Mouse (Mus musculus) spleen, postnatal 36 days (tissue): Measurements from ENCODE around the gene Runx1.
A peak's percentile ranks its signal among the peaks of the same experiment; 100 is the strongest.

Experiments used
- DNase-seq, 2 experiments: peaks; one replicate each; pipeline ENCODE4 v3.0.0; 2022; ENCODE audit warnings: low spot score in 2 of 2, mixed read lengths in 1 of 2

Runx1 gene

DNA sequence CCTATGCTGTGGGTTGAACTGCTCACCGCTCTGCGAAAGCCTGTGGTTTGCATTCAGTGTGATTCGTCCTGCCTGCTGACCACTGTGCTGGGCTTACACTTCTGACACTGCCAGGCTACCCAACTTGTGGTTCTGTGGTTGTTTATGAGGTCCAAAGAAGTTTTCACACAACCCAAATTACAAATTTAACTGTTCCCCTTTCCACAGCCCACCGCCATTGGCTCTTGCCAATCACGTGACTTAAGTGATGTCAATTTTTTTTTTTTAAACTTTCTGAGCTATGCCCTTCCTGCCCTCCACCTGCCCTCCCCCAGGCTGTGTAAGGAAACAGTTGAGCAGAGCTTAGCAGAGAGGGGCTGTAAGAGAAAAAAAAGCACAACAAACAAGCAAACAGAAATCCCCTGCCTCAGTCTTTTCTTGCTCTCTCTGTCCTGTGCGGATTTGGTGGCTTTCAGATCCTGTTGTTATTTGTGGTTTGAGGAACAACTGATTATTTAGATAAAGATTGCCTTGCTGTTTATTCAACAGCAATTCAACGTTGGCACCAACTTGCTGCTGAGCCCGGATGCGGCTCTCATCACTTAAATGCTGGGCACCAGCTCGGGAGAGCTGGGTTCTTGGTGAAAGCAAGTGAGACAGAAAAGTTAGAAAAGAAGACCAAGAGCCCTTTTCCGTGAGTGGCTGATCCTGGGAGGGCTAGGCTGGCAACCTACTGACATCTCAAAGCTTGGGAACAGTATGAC is at the start of gene Runx1:
Runx1 (minus strand) TSS at position 242 of the 743 bp plus-strand sequence.
- DNase-seq = peak; percentile 90 to 93

DNA sequence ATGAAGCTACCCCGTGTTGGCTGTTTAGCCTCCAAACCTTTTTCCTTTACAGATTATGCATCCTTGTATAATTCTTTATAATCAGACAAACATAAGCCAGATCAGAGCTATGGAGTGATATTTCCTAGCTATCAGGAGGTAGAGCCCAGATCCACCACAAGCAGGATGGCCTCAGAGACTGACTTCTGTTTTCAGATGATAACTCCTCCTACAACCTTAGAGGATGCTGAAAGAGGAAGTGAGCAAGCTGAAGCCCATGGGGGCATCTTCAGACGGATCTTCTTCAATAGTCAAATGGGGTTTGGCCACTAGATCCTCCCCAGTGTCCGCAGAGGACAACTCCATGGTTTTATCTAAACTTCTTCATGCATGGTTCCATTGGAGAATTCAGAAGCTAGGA is 48.1 kb upstream of the Runx1 start:
- peak; percentile 44 to 60 for DNase-seq

DNA sequence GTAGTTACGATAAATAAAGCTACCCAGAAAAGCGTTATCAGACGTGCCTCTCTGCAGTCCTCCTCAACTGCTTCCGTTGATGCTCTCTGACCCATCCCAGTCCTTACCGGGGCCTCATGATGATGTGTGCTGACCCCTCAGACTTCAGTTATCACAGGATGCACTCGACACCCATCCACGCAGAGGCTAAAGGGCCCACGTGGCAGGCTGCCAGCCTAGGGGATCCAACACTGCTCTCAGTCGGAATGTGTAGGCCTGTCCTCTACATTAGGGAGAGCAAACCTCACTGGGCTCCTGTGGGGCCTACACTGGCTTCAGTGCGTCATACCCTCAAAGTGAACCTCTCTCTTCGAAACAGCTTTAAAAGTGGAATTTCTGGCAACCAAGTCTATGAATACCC is 45.8 kb upstream of the Runx1 start:
- no peak for DNase-seq

DNA sequence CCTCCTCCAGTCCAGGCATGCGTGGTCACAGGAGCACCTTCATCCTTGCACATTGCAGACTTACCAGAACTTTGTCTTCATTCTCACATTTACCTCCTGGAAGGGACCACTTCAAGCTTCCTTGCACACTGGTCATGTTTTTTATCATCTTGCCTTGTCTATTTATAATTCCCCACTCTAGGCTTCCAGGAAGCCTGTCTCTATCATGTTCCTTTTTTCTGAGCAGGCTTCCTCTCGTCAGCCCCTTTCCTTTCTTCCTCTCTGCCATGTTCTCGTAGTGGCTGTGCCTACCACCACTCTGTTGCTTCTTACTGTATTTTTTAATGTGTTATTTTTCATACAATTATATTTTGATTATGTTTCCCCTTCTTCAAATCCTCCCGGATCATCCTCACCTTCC is 42.6 kb upstream of the Runx1 start:
- DNase-seq = no peak

DNA sequence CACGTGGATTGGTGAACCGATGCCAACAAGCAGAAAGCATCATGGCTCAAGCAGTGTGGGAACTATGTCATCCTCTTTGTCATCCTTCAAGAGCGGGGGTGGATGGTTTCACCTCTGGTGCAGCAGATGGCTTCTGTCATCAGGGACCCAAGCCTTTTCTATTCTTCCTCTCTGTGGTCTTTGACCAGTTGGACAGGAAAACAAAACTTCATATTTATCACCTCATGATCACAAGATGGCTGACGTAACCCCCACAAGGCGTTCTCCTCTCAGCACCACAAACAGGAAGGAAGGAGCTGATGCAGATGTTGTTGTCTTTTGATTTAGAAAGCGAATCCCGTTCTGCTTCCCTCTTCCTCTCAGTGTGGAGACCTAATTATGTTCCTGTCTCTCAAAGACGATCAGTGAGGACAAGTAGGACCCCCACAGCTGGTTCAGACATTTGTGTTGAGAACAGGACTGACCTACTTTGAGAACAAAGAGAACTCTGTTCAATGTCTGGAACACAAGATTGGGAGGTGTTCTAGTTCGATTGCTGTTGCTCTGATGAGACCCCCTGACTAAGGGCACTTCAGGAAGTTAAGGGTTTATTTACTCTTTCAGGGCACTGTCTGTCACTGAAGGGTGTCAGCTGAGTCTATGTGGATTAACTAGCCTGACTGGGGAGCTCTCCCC is 41.4 kb upstream of the Runx1 start:
- peak in 1 of 2 experiments; percentile 30 for DNase-seq

DNA sequence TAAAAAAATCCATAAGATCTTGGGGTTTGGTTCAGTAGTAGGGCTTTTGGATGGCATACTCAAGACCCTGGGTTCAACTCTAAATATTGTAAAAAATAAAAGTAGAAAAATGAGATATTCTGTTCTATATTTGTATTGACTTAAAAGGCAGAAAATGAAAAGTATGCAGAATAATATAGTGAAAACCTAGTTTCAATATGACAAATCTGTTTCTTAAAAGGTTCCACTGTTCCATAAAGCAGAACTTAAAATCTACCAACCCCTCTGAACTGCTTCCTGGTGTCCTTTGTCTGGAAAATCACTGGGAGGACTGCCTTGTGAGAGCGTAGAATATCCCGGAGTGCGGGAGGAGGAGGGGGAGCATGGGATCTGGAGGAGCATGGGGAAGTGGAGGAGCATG is 39.4 kb upstream of the Runx1 start:
- DNase-seq = no peak

DNA sequence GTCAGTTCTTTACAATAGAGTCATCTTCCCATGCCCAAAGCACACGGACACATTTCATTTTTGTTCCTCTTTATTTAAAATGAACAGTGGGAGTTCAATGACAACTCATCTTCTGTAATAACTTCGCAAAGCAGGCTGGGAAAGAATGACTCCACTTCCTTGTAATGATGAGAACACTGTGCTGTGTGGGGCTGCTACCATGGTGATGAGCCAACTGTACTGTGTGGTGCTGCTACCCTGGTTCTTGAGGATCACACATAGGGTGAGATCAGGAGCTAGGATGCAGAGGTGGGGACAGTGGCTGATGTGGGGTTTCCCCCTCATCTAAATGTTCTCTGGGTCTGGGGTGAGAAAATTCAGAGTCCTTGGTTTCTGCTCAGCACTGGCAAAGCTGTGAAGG is 38.2 kb upstream of the Runx1 start:
- no peak for DNase-seq

DNA sequence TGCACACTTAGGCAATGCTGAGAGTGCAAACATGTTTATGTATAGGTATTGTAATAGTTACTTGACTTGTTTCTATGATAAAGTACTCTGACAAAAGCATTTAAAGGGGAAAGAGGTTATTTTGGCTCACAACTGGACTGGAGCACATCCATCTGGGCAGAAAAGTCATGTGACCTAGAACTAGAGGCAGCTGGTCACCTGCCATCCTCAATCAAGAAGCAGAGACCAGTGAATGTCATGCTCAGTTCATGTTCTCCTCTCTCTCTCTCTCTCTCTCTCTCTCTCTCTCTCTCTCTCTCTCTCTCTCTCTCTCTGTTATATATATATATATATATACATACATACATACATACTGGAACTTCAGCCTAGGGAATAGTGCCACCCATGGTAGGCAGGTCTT is 37.2 kb upstream of the Runx1 start:
- no peak for DNase-seq

DNA sequence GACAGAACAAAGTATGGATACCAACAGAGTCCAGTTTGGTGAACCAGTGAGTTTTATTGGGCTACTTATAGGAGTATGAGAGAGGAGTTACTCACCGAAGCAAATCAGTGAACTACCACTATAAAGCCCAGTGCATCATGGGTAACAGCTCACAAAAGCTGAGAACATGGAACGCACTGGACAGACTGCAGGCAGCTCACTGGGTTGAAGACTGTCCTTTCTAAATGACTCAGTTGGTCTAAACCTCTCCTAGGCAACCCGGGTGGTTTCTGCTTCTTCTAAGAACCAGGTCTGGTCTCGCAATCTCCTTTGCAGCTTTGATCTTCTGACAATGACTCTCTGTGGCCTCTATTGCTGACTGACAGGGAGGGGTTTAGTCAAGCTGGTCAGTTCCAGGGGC is 36.5 kb upstream of the Runx1 start:
- DNase-seq = no peak

DNA sequence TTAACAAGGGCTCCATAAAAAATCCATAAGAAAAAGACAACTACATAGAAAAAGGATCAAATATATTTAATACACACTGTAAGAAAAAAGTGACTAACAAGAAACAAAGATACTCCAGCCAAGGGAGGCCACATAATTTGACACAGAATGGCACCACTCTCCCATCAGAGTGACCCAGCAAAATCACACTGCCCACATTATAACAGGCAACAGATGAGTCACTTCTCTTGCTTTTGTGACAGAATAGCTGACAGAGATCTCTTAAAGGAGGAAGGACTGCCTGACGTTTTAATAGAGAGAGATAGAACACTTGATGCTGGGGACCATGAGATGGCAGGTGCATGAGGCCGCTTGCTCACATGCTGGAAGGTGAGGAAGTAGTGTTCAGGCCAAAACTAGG is 35.6 kb upstream of the Runx1 start:
- DNase-seq = no peak

DNA sequence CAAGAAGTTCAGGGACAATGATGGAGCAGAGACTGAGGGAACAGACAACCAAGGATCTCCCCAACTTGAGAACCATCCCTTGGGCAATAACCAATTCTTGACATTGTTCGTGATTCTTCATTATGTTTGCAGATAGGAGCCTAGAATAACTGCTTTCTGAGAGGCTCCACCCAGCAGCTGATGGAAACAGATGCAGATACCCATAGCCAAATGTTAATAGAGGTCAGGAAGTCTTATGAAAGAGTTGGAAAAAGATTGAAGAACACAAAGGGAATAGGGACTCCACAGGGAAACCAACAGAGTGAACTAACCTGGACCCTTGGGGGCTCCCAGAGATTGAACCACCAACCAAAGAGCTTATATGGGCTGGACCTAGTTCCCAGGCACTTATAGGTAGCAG is 34.7 kb upstream of the Runx1 start:
- no peak for DNase-seq

DNA sequence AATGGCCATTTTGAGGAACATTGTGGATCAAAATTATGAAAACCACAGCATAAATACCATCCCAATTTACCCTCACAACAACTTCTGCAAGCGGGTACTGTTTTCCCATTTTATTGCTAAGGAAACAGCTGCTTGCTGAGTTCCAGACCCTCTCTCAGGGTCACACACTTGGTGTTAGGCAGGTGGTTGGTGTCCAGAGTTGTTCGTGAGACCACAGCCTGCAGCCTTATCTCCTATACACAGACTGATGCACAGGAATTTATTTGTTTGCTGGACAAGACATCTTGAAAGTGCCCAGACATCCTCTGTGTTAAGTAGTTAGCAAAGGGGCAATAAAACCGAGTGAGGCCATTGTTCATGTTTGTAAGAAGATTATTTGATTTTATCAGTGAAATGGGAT is 30.8 kb upstream of the Runx1 start:
- no peak for DNase-seq

DNA sequence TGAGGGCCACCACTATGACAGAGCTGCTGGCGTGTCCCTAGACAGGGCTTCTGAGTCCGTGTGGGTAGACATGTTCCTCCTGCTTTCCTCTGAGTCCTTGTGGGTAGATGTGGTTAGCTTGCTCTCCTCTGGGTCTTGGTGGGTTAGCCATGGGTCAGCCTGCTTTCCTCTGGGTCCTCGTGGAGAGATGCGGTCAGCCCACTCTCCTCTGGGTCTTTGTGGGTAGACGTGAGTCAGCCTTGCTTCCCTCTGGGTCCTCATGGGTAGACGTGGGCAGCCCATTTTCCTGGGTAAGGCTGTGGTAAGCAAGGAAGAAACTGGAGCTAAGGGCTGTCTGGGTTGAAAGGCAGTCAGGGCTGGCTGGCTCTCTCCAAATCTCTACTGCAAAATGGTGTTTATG is 26.3 kb upstream of the Runx1 start:
- no peak for DNase-seq

DNA sequence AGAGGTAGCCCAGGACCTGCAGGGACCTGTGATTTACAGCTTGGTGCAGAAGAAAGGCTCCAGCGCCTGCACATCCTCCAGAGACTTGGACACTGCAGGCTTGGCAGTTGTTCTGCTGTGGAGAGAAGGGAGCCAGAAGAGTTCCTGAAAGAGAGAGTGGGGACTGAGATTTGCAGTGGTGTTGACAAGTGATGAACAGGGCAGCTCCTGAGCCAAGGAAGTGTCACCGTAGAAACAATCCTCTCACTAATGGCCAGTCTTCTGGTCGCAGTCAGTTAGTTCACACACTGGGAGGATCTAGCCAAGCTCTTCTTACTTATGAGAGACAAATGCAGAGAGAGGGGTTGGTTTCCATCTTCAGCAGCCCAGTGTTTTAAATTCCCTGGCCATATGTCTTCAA is 24.5 kb upstream of the Runx1 start:
- no peak for DNase-seq

DNA sequence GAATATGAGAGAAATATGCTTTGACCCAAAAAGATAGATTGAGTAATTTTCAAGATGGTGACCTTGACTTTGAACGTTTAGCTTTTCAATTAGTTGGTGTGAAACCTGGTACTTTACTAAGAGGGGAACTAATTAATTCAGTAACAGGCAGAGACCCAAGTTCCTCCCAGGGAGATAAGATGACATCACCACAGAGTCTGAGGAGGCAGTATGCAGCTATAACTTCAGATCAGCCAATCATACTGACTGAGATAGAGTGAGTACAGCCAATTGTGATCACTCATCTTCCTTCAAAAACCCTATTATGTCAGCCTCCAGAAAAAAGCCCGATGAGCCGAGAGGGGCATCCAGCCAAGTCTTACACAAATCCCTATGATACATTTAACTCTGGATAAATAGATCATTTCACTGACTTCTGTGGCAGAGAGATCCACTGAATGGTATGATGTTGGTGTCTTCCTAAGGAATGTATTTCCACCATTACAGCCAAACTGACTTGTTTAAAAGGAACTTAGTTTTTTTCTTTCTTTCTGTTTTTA is 21.9 kb upstream of the Runx1 start:
- no peak for DNase-seq

DNA sequence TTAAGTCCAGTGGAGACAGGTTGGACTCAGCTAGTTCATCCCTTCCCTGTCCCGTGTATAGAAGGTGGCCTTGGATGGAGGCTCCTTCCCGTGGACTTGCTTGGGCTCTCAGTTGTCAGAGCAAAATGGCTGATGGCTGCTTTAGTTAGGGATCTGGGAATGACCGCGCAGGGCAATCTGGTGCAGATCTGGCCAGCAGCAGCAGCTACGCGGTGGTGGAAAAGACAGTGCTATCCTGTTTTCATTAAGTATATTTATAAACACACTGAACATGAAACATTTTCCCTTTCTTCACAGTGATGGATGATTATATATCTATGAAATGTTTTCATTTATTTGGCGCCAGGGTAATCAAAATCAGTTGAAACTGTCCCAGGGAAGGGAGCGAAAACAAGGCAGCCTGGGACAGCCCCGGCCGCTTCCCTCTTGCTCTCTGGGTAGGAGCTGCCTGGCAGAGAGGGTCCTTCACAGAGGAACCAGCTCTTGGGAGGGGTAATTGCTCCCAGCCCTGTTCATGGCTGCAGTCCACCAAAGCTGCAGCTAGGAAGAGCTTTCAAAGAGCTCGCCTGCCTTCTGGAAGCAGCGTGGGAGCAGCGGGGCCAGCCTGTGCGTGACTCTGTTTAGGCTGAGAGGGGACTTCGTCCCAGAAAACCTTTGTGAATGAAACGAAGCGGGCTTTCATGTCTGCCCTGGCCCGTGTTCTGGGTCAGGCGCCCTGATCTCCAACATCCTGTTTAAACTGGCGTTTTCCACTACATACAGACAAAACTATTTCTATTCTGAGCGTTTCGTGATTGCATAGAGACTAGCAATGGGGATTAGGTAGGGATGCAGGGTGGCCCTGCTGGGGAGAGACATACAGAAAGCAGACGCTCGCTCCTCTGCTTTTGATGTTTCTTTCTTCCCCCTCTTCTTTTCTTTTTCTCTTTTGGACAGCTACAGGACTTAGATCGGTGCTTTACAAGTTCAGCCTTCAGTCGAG is 19.6 kb upstream of the Runx1 start:
- DNase-seq = no peak

DNA sequence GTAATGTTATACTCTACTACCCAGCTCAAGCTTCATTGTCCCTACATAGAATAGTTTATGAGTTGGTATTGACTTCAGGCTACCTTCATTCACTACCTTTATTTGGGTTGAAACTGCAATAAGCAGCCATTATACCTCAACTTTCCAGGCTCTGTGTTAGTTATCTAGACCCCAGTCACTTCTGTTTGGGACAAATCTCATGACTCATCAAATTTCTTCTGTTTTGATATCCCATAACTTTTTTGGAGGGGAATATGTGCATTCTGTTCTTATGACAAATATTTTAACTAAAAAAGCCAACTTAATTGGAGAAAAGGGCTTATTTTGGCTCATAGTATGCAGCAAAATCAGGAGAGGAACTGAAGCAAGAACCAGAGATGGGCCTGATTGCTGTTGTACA is 12.8 kb upstream of the Runx1 start:
- no peak for DNase-seq

DNA sequence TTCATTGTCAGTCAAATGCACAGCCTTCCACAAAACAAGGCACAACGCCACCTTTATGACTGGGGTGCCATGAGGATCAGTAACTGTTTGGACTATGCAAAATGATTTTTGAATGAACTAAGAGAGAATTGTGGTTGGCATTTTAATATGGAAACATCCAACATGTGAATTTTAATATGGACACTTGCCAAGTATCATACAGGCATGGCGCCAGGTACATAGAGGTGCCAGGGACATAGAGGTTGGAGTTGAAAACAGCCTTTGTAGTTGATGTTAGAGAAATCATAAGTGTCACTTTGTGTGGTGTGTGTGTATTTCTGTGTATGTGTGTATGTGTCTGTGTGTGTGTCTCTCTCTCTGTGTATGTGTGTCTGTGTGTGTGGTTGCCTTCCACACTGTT is 5.4 kb upstream of the Runx1 start:
- no peak for DNase-seq

DNA sequence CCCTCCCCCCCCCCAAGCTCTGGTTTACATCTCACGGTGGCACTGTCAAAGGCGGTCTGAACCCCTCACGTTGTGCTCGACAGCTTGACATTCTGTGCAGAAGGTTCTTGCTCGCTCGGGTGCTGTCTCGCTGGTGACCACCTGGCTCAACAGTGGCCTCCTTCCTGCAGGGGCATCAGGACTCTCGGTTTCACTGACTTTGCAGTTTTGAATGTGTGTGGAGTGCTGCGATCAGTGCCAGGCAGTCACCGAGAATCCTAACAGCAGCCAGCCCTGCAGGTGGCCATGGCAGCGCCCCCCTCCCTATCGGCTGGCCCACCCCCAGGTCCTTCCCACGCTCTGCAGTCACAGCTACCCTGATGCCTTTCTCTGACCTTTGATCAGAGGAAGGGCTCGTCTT is 4.5 kb upstream of the Runx1 start:
- no peak for DNase-seq

DNA sequence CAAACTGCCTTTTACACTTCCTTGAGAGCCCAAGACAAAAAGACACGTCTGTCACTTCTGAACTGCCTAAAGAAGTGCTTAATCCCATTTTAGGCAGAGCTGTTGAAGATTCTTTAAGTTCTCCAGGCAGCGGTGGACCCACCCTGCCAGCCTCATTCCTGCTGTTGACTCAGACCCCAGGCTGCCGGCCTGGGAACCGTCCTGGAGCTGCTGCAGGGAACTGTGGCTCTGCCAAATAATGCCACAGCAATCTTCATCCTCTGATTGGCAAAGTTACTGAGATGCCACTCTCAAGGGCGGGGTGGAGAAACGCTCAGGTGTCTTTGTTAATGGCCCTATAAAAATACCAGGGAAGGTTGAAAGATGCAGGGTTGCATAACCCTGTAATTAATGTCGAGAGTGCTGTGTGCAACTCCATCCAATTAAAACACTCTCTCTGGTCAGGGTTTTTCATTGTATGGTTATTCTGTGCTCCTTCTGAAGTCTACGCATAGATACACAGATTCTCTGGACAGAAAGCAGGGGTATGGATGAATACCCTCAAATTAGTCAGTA is 2.4 kb upstream of the Runx1 start:
- DNase-seq = no peak

DNA sequence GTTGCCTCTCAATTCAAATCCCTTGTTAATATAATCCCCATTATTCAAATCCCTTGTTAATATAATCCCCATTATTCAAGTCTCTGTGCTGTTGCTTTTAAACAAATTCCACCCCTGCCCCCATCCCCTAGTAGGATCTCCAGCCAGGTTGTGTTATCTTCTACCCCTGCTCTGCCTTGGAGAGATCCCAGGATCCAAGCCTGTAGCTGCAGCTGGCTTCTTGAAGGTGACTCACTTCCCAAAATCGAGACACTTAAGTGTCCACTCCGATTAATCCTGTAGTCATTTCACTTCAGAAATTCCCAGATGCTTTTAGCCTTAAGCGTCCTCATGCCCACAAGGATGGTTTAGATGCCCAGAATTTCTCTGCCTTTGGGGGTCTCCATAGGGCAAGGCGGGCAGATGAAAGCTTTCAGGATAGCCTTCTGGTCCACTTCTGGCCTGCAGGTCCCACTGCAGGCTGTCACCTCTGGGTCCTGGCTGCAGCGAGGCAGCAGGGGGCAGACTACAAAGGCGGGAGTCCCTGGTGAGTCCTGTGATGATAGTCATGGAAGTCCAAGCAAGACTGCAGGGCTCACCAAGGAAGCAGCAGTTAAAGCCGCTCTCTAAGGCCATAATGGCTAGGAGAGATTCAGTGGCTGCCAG is 1.8 kb upstream of the Runx1 start:
- peak in 1 of 2 experiments; percentile 25 for DNase-seq
